Mouse (Mus musculus): Measurements from ENCODE around the gene Mlf1. TPM values are rescaled to one million over a fixed set of nuclear protein-coding genes. Genes with fewer than 3 reads are reported as not detected.

The Mlf1 gene
- polyA plus RNA-seq (2015; fragmentation: Nextera tagmentation; extraction: Ambion mirVana), result 6.8 and 9.1 TPM in 2 replicates

- Histone ChIP-seq H3K4me1 (replicated peaks) (no peaks in the 10 kb centered on the region), H3K9me3 (no peaks in the 10 kb centered on the region), H3K4me3 (replicated peaks) (peak within 1 kb of the TSS; percentile 47), H3K36me3 (no peaks in the 10 kb centered on the region), H3K4me2 (replicated peaks) (peak within 1 kb of the TSS; percentile 87), H3K9ac (peak within 1 kb of the TSS; percentile 44), H3K27me3 (replicated peaks) (no peaks in the 10 kb centered on the region), H3K27ac (no peak within 1 kb of the TSS)
- ATAC-seq, result peak; percentile 100
- WGBS, result under 1% methylated on average over 35 of the region's 35 CpGs
These were observed at the start of gene Mlf1 for GRCm38 (mm10) chr3:67373872-67374271. Mlf1 (plus strand) TSS chr3:67374097.

GRCm38 (mm10) chr3:67339558-67339957 lies 34.3 kb upstream of the Mlf1 start:
- 50% methylated on average over 3 of the region's 3 CpGs for WGBS
- H3K27ac ChIP-seq, result no peak overlapping the region
- H3K27me3 ChIP-seq (replicated peaks), result no peaks in the 10 kb centered on the region
- no peaks in the 10 kb centered on the region for H3K4me1 ChIP-seq (replicated peaks)
- no peak overlapping the region for H3K4me2 ChIP-seq (replicated peaks)
- H3K9ac ChIP-seq, result no peak overlapping the region
- no peak overlapping the region for H3K4me3 ChIP-seq (replicated peaks)
- no peaks in the 10 kb centered on the region for H3K36me3 ChIP-seq
- no peaks in the 10 kb centered on the region for H3K9me3 ChIP-seq
- no peak for ATAC-seq

GRCm38 (mm10) chr3:67340921-67341320 lies 33.0 kb upstream of the Mlf1 start:
- no peak for ATAC-seq
- H3K4me3 ChIP-seq (replicated peaks), result no peak overlapping the region
- no peaks in the 10 kb centered on the region for H3K9me3 ChIP-seq
- H3K27me3 ChIP-seq (replicated peaks), result no peaks in the 10 kb centered on the region
- H3K4me1 ChIP-seq (replicated peaks), result no peaks in the 10 kb centered on the region
- no peak overlapping the region for H3K4me2 ChIP-seq (replicated peaks)
- H3K36me3 ChIP-seq, result no peaks in the 10 kb centered on the region
- 75% methylated on average over 7 of the region's 7 CpGs for WGBS
- no peak overlapping the region for H3K27ac ChIP-seq
- no peak overlapping the region for H3K9ac ChIP-seq

GRCm38 (mm10) chr3:67343004-67343662 lies 30.8 kb upstream of the Mlf1 start:
- Histone ChIP-seq H3K27me3 (replicated peaks) (no peaks in the 10 kb centered on the region), H3K27ac (no peak overlapping the region), H3K4me3 (replicated peaks) (no peak overlapping the region), H3K9me3 (no peaks in the 10 kb centered on the region), H3K4me2 (replicated peaks) (no peak overlapping the region), H3K9ac (no peak overlapping the region), H3K4me1 (replicated peaks) (no peaks in the 10 kb centered on the region), H3K36me3 (no peaks in the 10 kb centered on the region)
- no peak for ATAC-seq
- 66% methylated on average over 5 of the region's 5 CpGs for WGBS

- H3K27ac ChIP-seq, result no peak overlapping the region
- no peak overlapping the region for H3K9ac ChIP-seq
- H3K27me3 ChIP-seq (replicated peaks), result no peaks in the 10 kb centered on the region
- WGBS, result 8% methylated on average over 2 of the region's 2 CpGs
- H3K4me1 ChIP-seq (replicated peaks), result no peaks in the 10 kb centered on the region
- H3K9me3 ChIP-seq, result no peaks in the 10 kb centered on the region
- ATAC-seq, result no peak
- no peaks in the 10 kb centered on the region for H3K36me3 ChIP-seq
- H3K4me3 ChIP-seq (replicated peaks), result no peak overlapping the region
- no peak overlapping the region for H3K4me2 ChIP-seq (replicated peaks)
These were observed 29.3 kb upstream of the Mlf1 start for GRCm38 (mm10) chr3:67344599-67344998.

GRCm38 (mm10) chr3:67346674-67347073 lies 27.2 kb upstream of the Mlf1 start:
- Histone ChIP-seq H3K27me3 (replicated peaks) (no peaks in the 10 kb centered on the region), H3K27ac (no peak overlapping the region), H3K4me2 (replicated peaks) (no peak overlapping the region), H3K36me3 (no peaks in the 10 kb centered on the region), H3K4me1 (replicated peaks) (no peaks in the 10 kb centered on the region), H3K4me3 (replicated peaks) (no peak overlapping the region), H3K9ac (no peak overlapping the region), H3K9me3 (no peaks in the 10 kb centered on the region)
- WGBS, result 73% methylated on average over 2 of the region's 2 CpGs
- ATAC-seq, result no peak

GRCm38 (mm10) chr3:67351406-67352127 lies 22.3 kb upstream of the Mlf1 start:
- Histone ChIP-seq H3K27ac (no peak overlapping the region), H3K4me2 (replicated peaks) (no peak overlapping the region)

GRCm38 (mm10) chr3:67352128-67352762 lies 21.7 kb upstream of the Mlf1 start:
- H3K9ac ChIP-seq, result no peak overlapping the region
- no peak overlapping the region for H3K4me2 ChIP-seq (replicated peaks)
- H3K4me3 ChIP-seq (replicated peaks), result no peak overlapping the region
- 11% methylated on average over 3 of the region's 5 CpGs for WGBS
- no peaks in the 10 kb centered on the region for H3K27me3 ChIP-seq (replicated peaks)
- no peaks in the 10 kb centered on the region for H3K4me1 ChIP-seq (replicated peaks)
- H3K36me3 ChIP-seq, result no peaks in the 10 kb centered on the region
- no peaks in the 10 kb centered on the region for H3K9me3 ChIP-seq
- no peak for ATAC-seq
- no peak overlapping the region for H3K27ac ChIP-seq

More at GRCm38 (mm10) chr3:67351406-67352127, 22.3 kb upstream of the Mlf1 start:
- Histone ChIP-seq H3K9me3 (no peaks in the 10 kb centered on the region), H3K27me3 (replicated peaks) (no peaks in the 10 kb centered on the region), H3K4me1 (replicated peaks) (no peaks in the 10 kb centered on the region), H3K4me3 (replicated peaks) (no peak overlapping the region), H3K9ac (no peak overlapping the region), H3K36me3 (no peaks in the 10 kb centered on the region)
- WGBS, result 81% methylated on average over 12 of the region's 12 CpGs
- no peak for ATAC-seq

GRCm38 (mm10) chr3:67352763-67353149 lies 21.1 kb upstream of the Mlf1 start:
- Histone ChIP-seq H3K9ac (no peak overlapping the region), H3K27me3 (replicated peaks) (no peaks in the 10 kb centered on the region), H3K4me2 (replicated peaks) (no peak overlapping the region), H3K36me3 (no peaks in the 10 kb centered on the region), H3K27ac (no peak overlapping the region), H3K9me3 (no peaks in the 10 kb centered on the region), H3K4me1 (replicated peaks) (no peaks in the 10 kb centered on the region), H3K4me3 (replicated peaks) (no peak overlapping the region)
- WGBS, result 90% methylated on average over 3 of the region's 3 CpGs
- ATAC-seq, result no peak

- no peak overlapping the region for H3K4me2 ChIP-seq (replicated peaks)
- H3K27ac ChIP-seq, result no peak overlapping the region
- no peak overlapping the region for H3K9ac ChIP-seq
- no peak for ATAC-seq
- H3K4me3 ChIP-seq (replicated peaks), result no peak overlapping the region
- WGBS, result 87% methylated on average over 7 of the region's 7 CpGs
- no peaks in the 10 kb centered on the region for H3K4me1 ChIP-seq (replicated peaks)
- no peaks in the 10 kb centered on the region for H3K9me3 ChIP-seq
- H3K36me3 ChIP-seq, result no peaks in the 10 kb centered on the region
- no peaks in the 10 kb centered on the region for H3K27me3 ChIP-seq (replicated peaks)
These were observed 15.5 kb upstream of the Mlf1 start for GRCm38 (mm10) chr3:67358376-67358775.

GRCm38 (mm10) chr3:67366087-67366892 lies 7.6 kb upstream of the Mlf1 start:
- Histone ChIP-seq H3K9ac (no peak overlapping the region), H3K4me1 (replicated peaks) (no peaks in the 10 kb centered on the region), H3K9me3 (no peaks in the 10 kb centered on the region), H3K36me3 (no peaks in the 10 kb centered on the region), H3K27ac (no peak overlapping the region), H3K27me3 (replicated peaks) (no peaks in the 10 kb centered on the region), H3K4me3 (replicated peaks) (no peak overlapping the region), H3K4me2 (replicated peaks) (no peak overlapping the region)
- WGBS, result 77% methylated on average over 4 of the region's 4 CpGs
- ATAC-seq, result no peak

GRCm38 (mm10) chr3:67367481-67367880 lies 6.4 kb upstream of the Mlf1 start:
- H3K9me3 ChIP-seq, result no peaks in the 10 kb centered on the region
- 84% methylated on average over 6 of the region's 6 CpGs for WGBS
- no peak for ATAC-seq

More at GRCm38 (mm10) chr3:67367481-67367880, 6.4 kb upstream of the Mlf1 start:
- Histone ChIP-seq H3K4me3 (replicated peaks) (no peak overlapping the region), H3K9ac (no peak overlapping the region), H3K4me1 (replicated peaks) (no peaks in the 10 kb centered on the region), H3K27ac (no peak overlapping the region), H3K36me3 (no peaks in the 10 kb centered on the region), H3K27me3 (replicated peaks) (no peaks in the 10 kb centered on the region), H3K4me2 (replicated peaks) (no peak overlapping the region)
